Mouse (Mus musculus): ENCODE results near the gene Por.

- TF ChIP-seq POLR2A (IDR thresholded peaks at IDR 0.05; ENCODE audit: low read depth, low read length) (no peak), CTCF (IDR thresholded peaks at IDR 0.05; ENCODE audit: extremely low read depth, insufficient read depth, insufficient read length, insufficient replicate concordance) (no peak)
These were observed 9.9 kb upstream of the Por start for GRCm38 (mm10) chr5:135659956-135660355.

Measured in spleen, adult 2 months (tissue).